Mouse (Mus musculus): ENCODE data around the gene Cemip2. TPM values are rescaled to one million over a fixed set of nuclear protein-coding genes. Genes with fewer than 3 reads are reported as not detected.

Cemip2 gene
- polyA plus RNA-seq, 1 experiment from 2014 or later, result 57.1 TPM

DNA sequence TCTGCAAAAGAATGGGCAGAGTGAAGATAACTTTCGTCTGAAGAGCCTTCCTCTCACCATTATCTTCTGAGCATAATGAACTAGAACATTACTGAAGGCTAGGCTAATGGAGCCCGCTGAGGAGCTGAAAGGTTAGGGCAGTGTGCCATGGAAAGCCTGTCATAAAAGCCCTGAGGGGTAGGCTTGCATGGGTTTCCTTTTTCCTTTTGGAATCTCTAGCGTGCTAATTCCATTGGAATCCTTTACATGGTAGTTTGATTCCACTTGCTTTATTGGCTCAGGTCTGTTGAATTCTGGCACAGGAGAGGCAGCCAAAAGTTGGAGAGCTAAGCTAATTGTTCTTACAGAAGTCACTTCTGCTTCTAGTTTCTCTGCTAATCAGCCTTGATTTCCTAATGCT lies 20.6 kb downstream of the Cemip2 start:
- Histone ChIP-seq H3K4me2 (ENCODE audit: low read length) (no peak overlapping the region), H3K4me3 (ENCODE audit: control insufficient read depth in 1 of 2, insufficient read depth in 1 of 2, low read depth in 1 of 2, low read length in 2 of 2) (no peak overlapping the region), H3K27me3 (ENCODE audit: control insufficient read depth, insufficient read depth, low read length) (no peaks in the 10 kb centered on the region), H3K9ac (ENCODE audit: low read length) (no peak overlapping the region), H3K36me3 (ENCODE audit: control insufficient read depth, insufficient read depth, low read length) (peaks cover 96% of the 10 kb centered on the region), H3K4me1 (ENCODE audit: control insufficient read depth in 2 of 2, insufficient read depth in 2 of 2, low read length in 2 of 2) (peaks cover 11 to 28% of the 10 kb centered on the region in 2 experiments), H3K27ac (replicated peaks in 1 of 2; ENCODE audit: control insufficient read depth in 1 of 2, insufficient read depth in 1 of 2, low read depth in 2 of 2, low read length in 2 of 2) (peak overlapping the region; percentile 27 to 34; a peak in 3 of 4 replicates), H3K9me3 (ENCODE audit: control insufficient read depth, low read length) (no peaks in the 10 kb centered on the region)
- 40% methylated on average over 3 of the region's 3 CpGs for WGBS
- ATAC-seq (ENCODE audit: insufficient number of reproducible peaks, insufficient read depth, low FRiP score, low read depth), result no peak

DNA sequence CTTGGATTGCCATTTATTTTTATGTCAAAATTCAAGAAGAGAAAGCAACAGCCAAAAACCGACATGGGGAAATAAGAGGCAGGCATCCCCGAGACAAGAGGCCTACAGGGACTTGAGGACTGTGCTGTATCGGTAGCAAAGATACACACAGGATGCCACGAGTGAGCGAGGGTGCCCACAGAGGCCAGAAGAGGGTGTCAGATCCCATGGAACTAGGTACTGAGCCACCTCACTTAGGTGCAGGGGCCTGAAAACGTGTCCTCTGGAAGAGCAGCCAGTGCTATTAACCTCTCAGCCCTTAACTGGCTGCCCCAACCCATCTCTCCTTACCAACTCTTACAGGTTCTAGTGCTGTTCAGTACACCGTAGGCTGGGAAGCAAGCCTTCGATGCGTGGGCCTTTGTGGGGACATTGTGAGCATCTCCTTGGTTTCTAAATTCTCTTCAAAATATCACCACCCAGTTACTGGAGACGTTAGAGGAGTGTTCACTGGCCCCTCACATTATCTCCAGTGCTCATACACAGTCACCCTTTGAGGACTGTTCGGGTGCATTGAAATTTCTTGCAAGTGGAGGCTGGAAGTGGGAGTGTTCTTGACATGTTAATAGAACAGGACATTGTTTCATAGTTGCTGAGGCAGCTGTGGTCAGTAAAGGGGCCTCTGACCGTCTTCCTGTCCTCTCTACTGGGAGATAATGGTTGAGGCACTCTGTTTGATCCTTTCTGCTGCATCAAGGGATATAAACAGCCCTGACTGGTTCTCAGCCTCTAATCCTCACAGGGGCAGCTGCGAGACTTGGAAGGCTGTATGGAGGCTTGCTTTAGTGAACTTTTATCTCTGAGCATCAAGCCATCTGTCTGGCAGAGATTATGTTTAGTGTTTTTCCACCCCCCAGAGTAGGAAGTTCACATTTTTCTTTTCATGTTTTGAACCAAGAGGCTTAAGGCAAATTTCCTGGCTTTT lies 21.6 kb downstream of the Cemip2 start:
- no peak overlapping the region for H3K9ac ChIP-seq (ENCODE audit: low read length)
- 59% methylated on average over 13 of the region's 13 CpGs for WGBS
- H3K36me3 ChIP-seq (ENCODE audit: control insufficient read depth, insufficient read depth, low read length), result peaks cover 96% of the 10 kb centered on the region
- peak overlapping the region; percentile 42 to 43; a peak in 3 of 4 replicates for H3K27ac ChIP-seq (replicated peaks in 1 of 2; ENCODE audit: control insufficient read depth in 1 of 2, insufficient read depth in 1 of 2, low read depth in 2 of 2, low read length in 2 of 2)
- H3K4me3 ChIP-seq (ENCODE audit: control insufficient read depth in 1 of 2, insufficient read depth in 1 of 2, low read depth in 1 of 2, low read length in 2 of 2), result no peak overlapping the region
- H3K4me1 ChIP-seq (ENCODE audit: control insufficient read depth in 2 of 2, insufficient read depth in 2 of 2, low read length in 2 of 2), result peaks cover 11 to 28% of the 10 kb centered on the region in 2 experiments
- H3K9me3 ChIP-seq (ENCODE audit: control insufficient read depth, low read length), result no peaks in the 10 kb centered on the region
- no peak overlapping the region for H3K4me2 ChIP-seq (ENCODE audit: low read length)
- no peak; the same call in 1 of the 2 replicates for ATAC-seq (ENCODE audit: insufficient number of reproducible peaks, insufficient read depth, low FRiP score, low read depth)
- no peaks in the 10 kb centered on the region for H3K27me3 ChIP-seq (ENCODE audit: control insufficient read depth, insufficient read depth, low read length)

DNA sequence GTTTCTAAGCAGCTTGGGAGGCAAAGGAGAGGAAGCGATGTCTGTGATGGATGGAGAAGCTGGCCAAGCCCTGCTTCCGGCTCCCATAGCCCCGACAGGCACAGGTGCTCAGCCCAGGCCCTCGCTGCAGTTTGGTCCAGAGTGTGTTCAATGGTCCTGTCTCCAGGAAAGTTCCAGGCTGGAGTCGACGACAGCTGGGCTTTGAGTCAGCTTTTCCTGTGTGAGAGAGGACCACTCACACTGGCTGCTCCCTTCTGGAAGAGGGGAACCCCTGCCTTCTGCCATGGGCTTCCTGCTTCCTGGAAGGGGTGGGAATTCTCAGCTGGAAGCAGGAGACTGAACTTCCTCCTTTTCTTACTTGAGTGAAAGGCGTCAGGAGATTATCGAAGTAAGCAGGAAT lies 26.3 kb downstream of the Cemip2 start:
- Histone ChIP-seq H3K4me2 (ENCODE audit: low read length) (no peak overlapping the region), H3K9me3 (ENCODE audit: control insufficient read depth, low read length) (no peaks in the 10 kb centered on the region), H3K9ac (ENCODE audit: low read length) (no peak overlapping the region), H3K36me3 (ENCODE audit: control insufficient read depth, insufficient read depth, low read length) (peaks cover 96% of the 10 kb centered on the region), H3K27me3 (ENCODE audit: control insufficient read depth, insufficient read depth, low read length) (no peaks in the 10 kb centered on the region), H3K27ac (replicated peaks in 1 of 2; ENCODE audit: control insufficient read depth in 1 of 2, insufficient read depth in 1 of 2, low read depth in 2 of 2, low read length in 2 of 2) (peak overlapping the region in 1 of 2 experiments; percentile 19; a peak in 1 of 4 replicates), H3K4me1 (ENCODE audit: control insufficient read depth in 2 of 2, insufficient read depth in 2 of 2, low read length in 2 of 2) (peaks cover 5 to 7% of the 10 kb centered on the region in 2 experiments), H3K4me3 (ENCODE audit: control insufficient read depth in 1 of 2, insufficient read depth in 1 of 2, low read depth in 1 of 2, low read length in 2 of 2) (no peak overlapping the region)
- no peak for ATAC-seq (ENCODE audit: insufficient number of reproducible peaks, insufficient read depth, low FRiP score, low read depth)
- WGBS, result 78% methylated on average over 8 of the region's 8 CpGs

DNA sequence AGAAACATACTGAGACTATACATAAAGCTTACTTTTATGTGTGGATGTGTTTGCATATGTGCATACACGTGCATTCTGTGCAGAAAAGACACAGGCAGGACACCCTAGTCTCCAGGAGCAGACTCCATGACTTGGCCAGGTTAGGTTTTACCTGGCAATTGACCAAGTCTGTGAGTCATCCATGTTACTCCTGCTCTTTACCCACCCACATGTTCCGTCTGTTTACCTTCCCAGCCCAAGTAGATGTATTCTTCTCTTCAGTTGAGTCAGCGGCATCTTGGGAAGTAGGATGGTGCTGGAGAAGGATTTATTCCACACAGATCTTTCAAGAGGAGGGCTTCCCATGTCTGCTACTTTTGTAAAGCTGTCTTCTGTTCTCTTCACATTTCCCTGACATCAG lies 27.2 kb downstream of the Cemip2 start:
- Histone ChIP-seq H3K27ac (replicated peaks in 1 of 2; ENCODE audit: control insufficient read depth in 1 of 2, insufficient read depth in 1 of 2, low read depth in 2 of 2, low read length in 2 of 2) (no peak overlapping the region), H3K4me2 (ENCODE audit: low read length) (no peak overlapping the region), H3K4me3 (ENCODE audit: control insufficient read depth in 1 of 2, insufficient read depth in 1 of 2, low read depth in 1 of 2, low read length in 2 of 2) (no peak overlapping the region), H3K27me3 (ENCODE audit: control insufficient read depth, insufficient read depth, low read length) (no peaks in the 10 kb centered on the region), H3K36me3 (ENCODE audit: control insufficient read depth, insufficient read depth, low read length) (peaks cover 96% of the 10 kb centered on the region), H3K9ac (ENCODE audit: low read length) (no peak overlapping the region), H3K9me3 (ENCODE audit: control insufficient read depth, low read length) (no peaks in the 10 kb centered on the region), H3K4me1 (ENCODE audit: control insufficient read depth in 2 of 2, insufficient read depth in 2 of 2, low read length in 2 of 2) (no peaks in the 10 kb centered on the region)
- ATAC-seq (ENCODE audit: insufficient number of reproducible peaks, insufficient read depth, low FRiP score, low read depth), result no peak
- 66% methylated on average over 3 of the region's 3 CpGs for WGBS

DNA sequence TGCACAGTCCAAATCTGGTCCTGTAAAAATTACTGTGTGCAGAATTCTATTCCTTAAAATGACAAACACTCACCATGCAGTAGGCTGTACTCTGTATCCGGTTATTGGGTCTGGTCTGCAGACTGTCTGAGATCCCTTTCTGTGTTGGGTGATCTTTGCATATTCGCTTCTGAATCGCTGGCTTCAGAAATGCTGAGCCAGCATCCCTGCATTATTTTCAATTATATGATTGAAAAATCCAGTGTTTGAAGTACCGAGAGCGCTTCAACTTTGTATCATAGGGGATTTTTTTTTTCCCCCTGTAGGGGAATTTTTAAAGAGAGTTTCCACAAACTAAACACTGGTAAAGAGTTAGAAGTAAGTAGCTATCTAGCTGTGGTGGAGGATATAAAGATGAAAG lies 32.0 kb downstream of the Cemip2 start:
- WGBS, result 95% methylated on average over 5 of the region's 5 CpGs
- Histone ChIP-seq H3K27me3 (ENCODE audit: control insufficient read depth, insufficient read depth, low read length) (no peaks in the 10 kb centered on the region), H3K4me3 (ENCODE audit: control insufficient read depth in 1 of 2, insufficient read depth in 1 of 2, low read depth in 1 of 2, low read length in 2 of 2) (no peak overlapping the region), H3K9ac (ENCODE audit: low read length) (no peak overlapping the region), H3K27ac (replicated peaks in 1 of 2; ENCODE audit: control insufficient read depth in 1 of 2, insufficient read depth in 1 of 2, low read depth in 2 of 2, low read length in 2 of 2) (no peak overlapping the region), H3K4me1 (ENCODE audit: control insufficient read depth in 2 of 2, insufficient read depth in 2 of 2, low read length in 2 of 2) (no peaks in the 10 kb centered on the region), H3K4me2 (ENCODE audit: low read length) (no peak overlapping the region), H3K9me3 (ENCODE audit: control insufficient read depth, low read length) (no peaks in the 10 kb centered on the region), H3K36me3 (ENCODE audit: control insufficient read depth, insufficient read depth, low read length) (peaks cover 100% of the 10 kb centered on the region)
- ATAC-seq (ENCODE audit: insufficient number of reproducible peaks, insufficient read depth, low FRiP score, low read depth), result no peak

DNA sequence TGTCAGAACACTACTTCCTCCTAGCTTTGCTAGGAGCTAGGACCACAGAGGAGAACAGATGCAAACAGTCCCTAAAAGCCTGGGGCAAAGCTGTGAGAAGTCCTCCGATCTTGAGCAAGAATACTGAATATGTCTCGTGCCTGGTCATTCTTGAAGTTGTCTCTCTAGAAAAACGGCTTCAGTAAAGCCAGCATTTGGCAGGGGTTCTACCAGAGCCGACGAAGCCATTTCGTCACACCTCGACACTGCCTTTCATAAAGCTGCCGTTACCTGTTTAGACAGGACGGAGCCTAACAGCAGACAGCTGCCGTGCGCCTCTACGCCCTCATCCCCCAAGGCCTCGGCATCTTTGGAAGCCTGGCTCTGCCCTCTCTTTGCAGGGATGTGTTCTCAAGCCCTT lies 35.4 kb downstream of the Cemip2 start:
- WGBS, result 88% methylated on average over 13 of the region's 13 CpGs
- Histone ChIP-seq H3K4me2 (ENCODE audit: low read length) (no peak overlapping the region), H3K4me1 (ENCODE audit: control insufficient read depth in 2 of 2, insufficient read depth in 2 of 2, low read length in 2 of 2) (no peaks in the 10 kb centered on the region; a peak in 1 of 4 replicates), H3K9me3 (ENCODE audit: control insufficient read depth, low read length) (no peaks in the 10 kb centered on the region), H3K36me3 (ENCODE audit: control insufficient read depth, insufficient read depth, low read length) (peaks cover 99% of the 10 kb centered on the region), H3K27me3 (ENCODE audit: control insufficient read depth, insufficient read depth, low read length) (no peaks in the 10 kb centered on the region), H3K9ac (ENCODE audit: low read length) (no peak overlapping the region), H3K4me3 (ENCODE audit: control insufficient read depth in 1 of 2, insufficient read depth in 1 of 2, low read depth in 1 of 2, low read length in 2 of 2) (no peak overlapping the region), H3K27ac (replicated peaks in 1 of 2; ENCODE audit: control insufficient read depth in 1 of 2, insufficient read depth in 1 of 2, low read depth in 2 of 2, low read length in 2 of 2) (no peak overlapping the region)
- no peak for ATAC-seq (ENCODE audit: insufficient number of reproducible peaks, insufficient read depth, low FRiP score, low read depth)

DNA sequence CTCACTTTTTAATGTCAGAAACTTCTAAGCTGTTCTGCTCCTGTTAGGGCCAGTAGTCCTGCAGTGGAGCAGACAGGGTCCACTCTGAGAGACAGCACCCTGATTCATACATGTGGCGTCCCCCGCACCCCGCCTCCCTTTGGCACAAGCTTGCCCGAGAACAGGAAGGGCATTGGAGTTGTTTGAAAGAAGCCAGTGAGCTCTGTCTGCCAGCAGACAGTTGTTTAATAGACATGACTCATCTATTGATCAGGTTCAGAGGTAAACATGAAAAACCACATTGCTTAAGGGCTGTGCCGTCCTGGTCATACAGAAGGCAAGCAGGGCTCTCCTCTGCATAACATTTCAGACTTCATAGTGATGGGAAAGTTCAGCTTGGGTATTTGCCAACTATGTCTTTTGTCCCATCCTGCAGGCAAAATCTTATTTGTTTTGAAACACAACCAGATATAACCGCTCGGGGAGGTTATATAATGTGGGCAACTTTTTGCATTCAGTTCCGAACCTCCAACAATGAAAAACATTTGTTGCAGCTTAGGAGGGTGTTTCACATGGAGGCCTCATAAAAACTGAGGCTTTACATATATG lies 36.4 kb downstream of the Cemip2 start:
- H3K9ac ChIP-seq (ENCODE audit: low read length), result no peak overlapping the region
- no peak for ATAC-seq (ENCODE audit: insufficient number of reproducible peaks, insufficient read depth, low FRiP score, low read depth)
- H3K4me1 ChIP-seq (ENCODE audit: control insufficient read depth in 2 of 2, insufficient read depth in 2 of 2, low read length in 2 of 2), result peaks cover 2 to 7% of the 10 kb centered on the region in 2 experiments; a peak in 3 of 4 replicates
- no peaks in the 10 kb centered on the region for H3K9me3 ChIP-seq (ENCODE audit: control insufficient read depth, low read length)
- no peak overlapping the region for H3K27ac ChIP-seq (replicated peaks in 1 of 2; ENCODE audit: control insufficient read depth in 1 of 2, insufficient read depth in 1 of 2, low read depth in 2 of 2, low read length in 2 of 2)
- H3K4me3 ChIP-seq (ENCODE audit: control insufficient read depth in 1 of 2, insufficient read depth in 1 of 2, low read depth in 1 of 2, low read length in 2 of 2), result no peak overlapping the region
- H3K36me3 ChIP-seq (ENCODE audit: control insufficient read depth, insufficient read depth, low read length), result peaks cover 98% of the 10 kb centered on the region
- no peak overlapping the region for H3K4me2 ChIP-seq (ENCODE audit: low read length)
- H3K27me3 ChIP-seq (ENCODE audit: control insufficient read depth, insufficient read depth, low read length), result no peaks in the 10 kb centered on the region
- WGBS, result 80% methylated on average over 8 of the region's 8 CpGs
